Mouse (Mus musculus) midbrain, postnatal 0 days (tissue): ENCODE results near the gene Ap3b1. TPM values are rescaled to one million over a fixed set of nuclear protein-coding genes. Genes with fewer than 3 reads are reported as not detected.

ENCODE experiments used
- ATAC-seq: fragments of 200-750 bp; cut with Nextera tagmentation; 2 replicates; pipeline ENCODE4 v1.8.0; 2017; ENCODE audit warnings: moderate number of reproducible peaks, mild to moderate bottlenecking, moderate TSS enrichment, moderate library complexity; ENCODE audit not compliant: low FRiP score
- DNase-seq: peaks from one replicate; pipeline ENCODE4 v3.0.0-alpha.2; 2015; ENCODE audit warnings: low spot score
- H3K27ac ChIP-seq: fragments of 300-500 bp; sonication (generic); 2 replicates; pipeline ENCODE4 v1.5.1; 2014; ENCODE audit warnings: low read depth, mild to moderate bottlenecking, low read length, mixed read lengths
- H3K27me3 ChIP-seq: fragments of 300-500 bp; sonication (generic); 2 replicates; pipeline ENCODE4 v1.6.1; 2014; ENCODE audit warnings: low read length, control low read depth, mixed read lengths; ENCODE audit not compliant: insufficient read depth
- H3K36me3 ChIP-seq: fragments of 300-500 bp; sonication (generic); 2 replicates; pipeline ENCODE4 v1.6.1; 2014; ENCODE audit warnings: low read length, control low read depth, mixed read lengths; ENCODE audit not compliant: insufficient read depth
- H3K4me1 ChIP-seq: fragments of 300-500 bp; sonication (generic); 2 replicates; pipeline ENCODE4 v1.6.1; 2014; ENCODE audit warnings: mild to moderate bottlenecking, control low read depth, antibody characterized with exemption, low read length, mixed read lengths; ENCODE audit not compliant: insufficient read depth
- H3K4me2 ChIP-seq: fragments of 300-500 bp; sonication (generic); 2 replicates; pipeline ENCODE4 v1.6.1; 2014; ENCODE audit warnings: low read depth, mild to moderate bottlenecking, low read length, mixed read lengths; ENCODE audit not compliant: poor library complexity, severe bottlenecking
- H3K4me3 ChIP-seq: fragments of 300-500 bp; sonication (generic); 2 replicates; pipeline ENCODE4 v1.5.1; 2014; ENCODE audit warnings: low read depth, mild to moderate bottlenecking, low read length, moderate library complexity
- H3K9ac ChIP-seq: fragments of 300-500 bp; sonication (generic); replicated peaks from 2 replicates; pipeline ENCODE4 v1.6.1; 2014; ENCODE audit warnings: mild to moderate bottlenecking, low read length, moderate library complexity, mixed read lengths; ENCODE audit not compliant: poor library complexity, severe bottlenecking
- H3K9me3 ChIP-seq: fragments of 300-500 bp; sonication (generic); 2 replicates; pipeline ENCODE4 v1.6.1; 2016; ENCODE audit warnings: low read length, control low read depth
- CTCF ChIP-seq: IDR thresholded peaks from 2 replicates; pipeline ENCODE4 v1.5.1; 2016; ENCODE audit warnings: antibody characterized with exemption, mild to moderate bottlenecking
- WGBS: fragments of 180-500 bp; shearing (Covaris S2); extraction: QIAGEN DNeasy Blood & Tissue Kit; methylation state at CpG from one replicate; pipeline ENCODE4 v1.1.7; 2014; 5-methylcytosine and 5-hydroxymethylcytosine counted together
- polyA plus RNA-seq: library from polyadenylated mRNA; unstranded; fragments of >200 nt; fragmentation: Nextera tagmentation; extraction: Ambion mirVana; gene quantifications from 2 replicates; pipeline ENCODE4 v1.2.1, GENCODE M21; 2015
- total RNA-seq: library from RNA; depleted of rRNA; stranded (reverse); fragments of >200 nt; gene quantifications from 2 replicates; pipeline ENCODE4 v1.2.3, GENCODE M21; 2014

Gene Ap3b1
- total and polyA plus RNA-seq, 2 experiments from 2014 or later: 21.1 to 21.5 TPM

- no peaks in the 10 kb centered on the region for H3K4me1 ChIP-seq
- WGBS: 91% methylated on average over 4 of the region's 4 CpGs
- peaks cover 2% of the 10 kb centered on the region; the same call in 1 of the 2 replicates for H3K36me3 ChIP-seq
- DNase-seq (no peak), ATAC-seq (no peak)
- H3K4me3 ChIP-seq: no peak overlapping the region
- no peak overlapping the region for H3K27ac ChIP-seq
- no peak overlapping the region for H3K4me2 ChIP-seq
- TF ChIP-seq CTCF: no peak
- no peaks in the 10 kb centered on the region for H3K9me3 ChIP-seq
- H3K9ac ChIP-seq: no peak overlapping the region
- no peaks in the 10 kb centered on the region; the same call in 1 of the 2 replicates for H3K27me3 ChIP-seq
Measured at GRCm38 (mm10) chr13:94537336-94537735, 178.6 kb downstream of the Ap3b1 start.

GRCm38 (mm10) chr13:94539851-94540646 lies 181.3 kb downstream of the Ap3b1 start:
- Histone ChIP-seq H3K36me3 (peaks cover 9% of the 10 kb centered on the region; the same call in 1 of the 2 replicates), H3K4me3 (no peak overlapping the region), H3K4me2 (no peak overlapping the region), H3K27me3 (no peaks in the 10 kb centered on the region; the same call in 1 of the 2 replicates), H3K27ac (no peak overlapping the region), H3K9me3 (no peaks in the 10 kb centered on the region), H3K4me1 (no peaks in the 10 kb centered on the region), H3K9ac (no peak overlapping the region)
- TF ChIP-seq CTCF: no peak
- 85% methylated on average over 10 of the region's 10 CpGs for WGBS
- no peak for ATAC-seq
- peak; percentile 35 for DNase-seq

- Histone ChIP-seq H3K4me2 (no peak overlapping the region), H3K27me3 (no peaks in the 10 kb centered on the region; the same call in 1 of the 2 replicates), H3K36me3 (peaks cover 9% of the 10 kb centered on the region; the same call in 1 of the 2 replicates), H3K9ac (no peak overlapping the region), H3K27ac (no peak overlapping the region), H3K4me3 (no peak overlapping the region), H3K9me3 (no peaks in the 10 kb centered on the region), H3K4me1 (no peaks in the 10 kb centered on the region)
- no peak for DNase-seq
- no peak for TF ChIP-seq CTCF
- WGBS: 93% methylated on average over 7 of the region's 7 CpGs
- no peak for ATAC-seq
Measured at GRCm38 (mm10) chr13:94542061-94542460, 183.3 kb downstream of the Ap3b1 start.

GRCm38 (mm10) chr13:94544211-94544610 lies 185.5 kb downstream of the Ap3b1 start:
- H3K9me3 ChIP-seq: no peaks in the 10 kb centered on the region
- H3K27ac ChIP-seq: no peak overlapping the region
- no peaks in the 10 kb centered on the region; the same call in 1 of the 2 replicates for H3K27me3 ChIP-seq
- DNase-seq (no peak), ATAC-seq (no peak)
- TF ChIP-seq CTCF: no peak
- H3K36me3 ChIP-seq: peaks cover 9% of the 10 kb centered on the region; the same call in 1 of the 2 replicates
- WGBS: 55% methylated on average over 12 of the region's 12 CpGs
- H3K4me2 ChIP-seq: no peak overlapping the region
- H3K9ac ChIP-seq: no peak overlapping the region
- no peak overlapping the region for H3K4me3 ChIP-seq
- no peaks in the 10 kb centered on the region for H3K4me1 ChIP-seq

- DNase-seq (peak; percentile 14), ATAC-seq (no peak)
- H3K36me3 ChIP-seq: peaks cover 9% of the 10 kb centered on the region; the same call in 1 of the 2 replicates
- H3K4me2 ChIP-seq: no peak overlapping the region
- H3K4me1 ChIP-seq: no peaks in the 10 kb centered on the region
- H3K9ac ChIP-seq: no peak overlapping the region
- no peaks in the 10 kb centered on the region; the same call in 1 of the 2 replicates for H3K27me3 ChIP-seq
- H3K27ac ChIP-seq: no peak overlapping the region
- no peak for TF ChIP-seq CTCF
- no peak overlapping the region for H3K4me3 ChIP-seq
- WGBS: 50% methylated on average over 4 of the region's 4 CpGs
- no peaks in the 10 kb centered on the region for H3K9me3 ChIP-seq
Measured at GRCm38 (mm10) chr13:94545739-94546138, 187.0 kb downstream of the Ap3b1 start.

GRCm38 (mm10) chr13:94546246-94546645 lies 187.5 kb downstream of the Ap3b1 start:
- WGBS: 53% methylated on average over 11 of the region's 11 CpGs
- Histone ChIP-seq H3K9me3 (no peaks in the 10 kb centered on the region), H3K4me1 (no peaks in the 10 kb centered on the region), H3K27ac (no peak overlapping the region), H3K9ac (no peak overlapping the region), H3K4me2 (no peak overlapping the region), H3K4me3 (no peak overlapping the region), H3K36me3 (peaks cover 9% of the 10 kb centered on the region; the same call in 1 of the 2 replicates), H3K27me3 (no peaks in the 10 kb centered on the region; the same call in 1 of the 2 replicates)
- no peak for DNase-seq
- no peak for ATAC-seq
- TF ChIP-seq CTCF: no peak
